Mouse (Mus musculus) gastrocnemius, postnatal 4 days (tissue): ENCODE results near the gene Carm1. TPM values are rescaled to one million over a fixed set of nuclear protein-coding genes. Genes with fewer than 3 reads are reported as not detected.
"Not testable (repeated sequence)": the region's sequence is repeated elsewhere in the genome, so short reads cannot be mapped to it uniquely, and the experiment has no call there.

Experiments used
- DNase-seq, 2 experiments: peaks; one replicate each; pipeline ENCODE4 v3.0.0; 2021 to 2022; ENCODE audit warnings: low spot score in 2 of 2, mixed read lengths in 2 of 2
- long read RNA-seq, 2 experiments: library from polyadenylated mRNA; stranded (forward); transcript quantifications; one replicate each; pipeline ENCODE4 v2.0.0; 2021
- total RNA-seq, 2 experiments: library from RNA; stranded (reverse); gene quantifications; 2 replicates each; pipeline ENCODE4 v1.2.3; 2021

The Carm1 gene
- total RNA-seq: 10 to 100 TPM; 81.9 to 91.2 TPM
- long read RNA-seq, experiment 1, transcript Carm1-201 (16 exons, 3,220 nt): major isoform, 79 of 139 reads
- long read RNA-seq, experiment 1, transcript Carm1-203 (15 exons, 3,152 nt): minor isoform, 7 of 139 reads
- long read RNA-seq, experiment 1, partial matches to known transcripts: 11 of 139 reads
- long read RNA-seq, experiment 1, other reads (novel, unspliced or antisense): 36 of 139 reads
- long read RNA-seq, experiment 2, transcript Carm1-203 (15 exons, 3,152 nt): minor isoform, 14 of 205 reads
- long read RNA-seq, experiment 2, transcript Carm1-209 (14 exons, 3,585 nt): minor isoform, 8 of 205 reads
- long read RNA-seq, experiment 2, transcript Carm1-201 (16 exons, 3,220 nt): major isoform, 113 of 205 reads
- long read RNA-seq, experiment 2, transcript Carm1-202 (15 exons, 3,320 nt): minor isoform, 10 of 205 reads
- long read RNA-seq, experiment 2, partial matches to known transcripts: 17 of 205 reads
- long read RNA-seq, experiment 2, other reads (novel, unspliced or antisense): 41 of 205 reads

- no peak for DNase-seq
Measured at GRCm38 (mm10) chr9:21546789-21547074, at the start of gene Carm1. TSS of gene Carm1 (plus strand) at chr9:21546894.

GRCm38 (mm10) chr9:21497050-21497542 is 49.6 kb upstream of the Carm1 start:
- no peak for DNase-seq

- DNase-seq: no peak
Measured at GRCm38 (mm10) chr9:21497664-21498063, 49.0 kb upstream of the Carm1 start.

- no peak for DNase-seq
Measured at GRCm38 (mm10) chr9:21498284-21498902, 48.3 kb upstream of the Carm1 start.

GRCm38 (mm10) chr9:21503352-21503751 is 43.3 kb upstream of the Carm1 start:
- no peak for DNase-seq

- DNase-seq: no peak
Measured at GRCm38 (mm10) chr9:21505767-21506166, 40.9 kb upstream of the Carm1 start.

- DNase-seq: no peak
Measured at GRCm38 (mm10) chr9:21507753-21508430, 38.8 kb upstream of the Carm1 start.

GRCm38 (mm10) chr9:21508871-21509404 is 37.8 kb upstream of the Carm1 start:
- no peak for DNase-seq

- peak; percentile 89 to 93 for DNase-seq
Measured at GRCm38 (mm10) chr9:21509772-21510688, 36.7 kb upstream of the Carm1 start, which contains the start of gene Tmed1. TSS of gene Tmed1 (minus strand) at chr9:21510252.

- DNase-seq: no peak
Measured at GRCm38 (mm10) chr9:21510689-21511015, 36.0 kb upstream of the Carm1 start.

GRCm38 (mm10) chr9:21511052-21511451 is 35.6 kb upstream of the Carm1 start:
- no peak for DNase-seq

- DNase-seq: no peak
Measured at GRCm38 (mm10) chr9:21513466-21513865, 33.2 kb upstream of the Carm1 start.

- no peak for DNase-seq
Measured at GRCm38 (mm10) chr9:21517947-21518495, 28.7 kb upstream of the Carm1 start.

GRCm38 (mm10) chr9:21518690-21519089 is 28.0 kb upstream of the Carm1 start:
- DNase-seq: not testable (repeated sequence)

GRCm38 (mm10) chr9:21525142-21525936 is 21.4 kb upstream of the Carm1 start:
- no peak for DNase-seq

GRCm38 (mm10) chr9:21525937-21526633 is 20.6 kb upstream of the Carm1 start, which contains the start of gene AB124611:
TSS of gene AB124611 (plus strand) at chr9:21526176.
- no peak for DNase-seq

- no peak for DNase-seq
Measured at GRCm38 (mm10) chr9:21526634-21526944, 20.1 kb upstream of the Carm1 start.

GRCm38 (mm10) chr9:21527100-21527801 is 19.4 kb upstream of the Carm1 start:
- DNase-seq: no peak
